ENCODE assay signal across 18 mouse cellular contexts in genomic region chr2:92632027-92632426, GRCm38 (mm10).
"Had no signal": no experiment of that assay in that cellular context is flagged by ENCODE, and none has a peak within 500 bp of the region (broad histone marks: within the 10 kb centered on the region; RNA-seq: fewer than 3 reads in every experiment).

No protein-coding gene starts in this region.

- H3K27me3 ChIP-seq: limb, embryonic 13.5 days; liver, embryonic 13.5 days; neural tube, embryonic 12.5 days; neural tube, embryonic 15.5 days had no signal

- DNase-seq: kidney, adult 2 months; kidney, postnatal 25 days; layer of hippocampus, adult 9-11 months; liver; liver, embryonic 13.5 days; lung, adult 2 months; lung, postnatal 14 days; lung, postnatal 4 days; thymus, adult 2 months; thymus, postnatal 14 days; thymus, postnatal 4 days had no signal

- ATAC-seq: intestine, postnatal 0 days had no signal

- H3K4me2 ChIP-seq: limb, embryonic 13.5 days; liver, embryonic 13.5 days; neural tube, embryonic 12.5 days; neural tube, embryonic 15.5 days had no signal

- H3K36me3 ChIP-seq: limb, embryonic 10.5 days; limb, embryonic 13.5 days; liver, embryonic 13.5 days; neural tube, embryonic 12.5 days; neural tube, embryonic 15.5 days had no signal

- H3K4me1 ChIP-seq: limb, embryonic 10.5 days; limb, embryonic 13.5 days; liver, embryonic 13.5 days; neural tube, embryonic 12.5 days had no signal

- H3K9me3 ChIP-seq: limb, embryonic 10.5 days; limb, embryonic 13.5 days; liver, embryonic 13.5 days; neural tube, embryonic 12.5 days; neural tube, embryonic 15.5 days had no signal

- H3K4me3 ChIP-seq: layer of hippocampus, adult 2 months; limb, embryonic 10.5 days; limb, embryonic 13.5 days; liver, embryonic 13.5 days; neural tube, embryonic 12.5 days; neural tube, embryonic 15.5 days had no signal

- H3K9ac ChIP-seq: limb, embryonic 13.5 days; liver, embryonic 13.5 days; neural tube, embryonic 12.5 days; neural tube, embryonic 15.5 days had no signal

- H3K27ac ChIP-seq: kidney, postnatal 0 days; layer of hippocampus, adult 2 months; limb, embryonic 10.5 days; limb, embryonic 13.5 days; liver, embryonic 13.5 days; neural tube, embryonic 12.5 days; neural tube, embryonic 15.5 days had no signal
